Mouse (Mus musculus) ovary, postnatal 36 days (tissue): ENCODE measurements at regions not wholly inside any gene's neighbourhood (a gene's known extent, or its start where the extent isn't known, plus 50 kb on each side); places are given as distances from the start of the nearest gene placed in this dataset.

Experiments used
- DNase-seq: peaks from one replicate; pipeline ENCODE4 v3.0.0; 2022; ENCODE audit warnings: low spot score, mixed read lengths

DNA sequence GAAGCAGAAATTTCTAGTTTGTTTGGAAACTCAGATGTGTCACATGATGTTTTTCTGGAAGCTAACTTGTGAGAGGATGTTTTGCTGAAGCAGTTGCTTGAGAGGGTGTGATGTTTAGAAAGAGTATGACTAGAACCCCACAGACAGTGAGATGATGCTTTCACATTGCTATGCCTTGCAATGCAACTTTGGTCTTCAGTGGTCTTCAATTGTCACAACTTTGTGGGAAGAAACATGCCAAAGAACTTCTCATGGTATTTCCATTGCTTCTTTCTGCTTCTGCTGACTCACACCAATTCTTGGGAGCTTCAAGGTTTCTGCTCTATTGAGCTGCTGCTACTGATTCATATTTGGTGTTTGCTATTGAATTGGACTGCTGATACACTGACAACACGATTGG, 365.3 kb upstream of the Tmem229a start:
- DNase-seq = no peak

GRCm38 (mm10) chr6:25320291-25320844, 364.3 kb upstream of the Tmem229a start:
- no peak for DNase-seq

- no peak for DNase-seq
Observed at GRCm38 (mm10) chr6:25307471-25307870, 351.4 kb upstream of the Tmem229a start.

- no peak for DNase-seq
Observed at GRCm38 (mm10) chr6:25304844-25305504, 348.9 kb upstream of the Tmem229a start.

DNA sequence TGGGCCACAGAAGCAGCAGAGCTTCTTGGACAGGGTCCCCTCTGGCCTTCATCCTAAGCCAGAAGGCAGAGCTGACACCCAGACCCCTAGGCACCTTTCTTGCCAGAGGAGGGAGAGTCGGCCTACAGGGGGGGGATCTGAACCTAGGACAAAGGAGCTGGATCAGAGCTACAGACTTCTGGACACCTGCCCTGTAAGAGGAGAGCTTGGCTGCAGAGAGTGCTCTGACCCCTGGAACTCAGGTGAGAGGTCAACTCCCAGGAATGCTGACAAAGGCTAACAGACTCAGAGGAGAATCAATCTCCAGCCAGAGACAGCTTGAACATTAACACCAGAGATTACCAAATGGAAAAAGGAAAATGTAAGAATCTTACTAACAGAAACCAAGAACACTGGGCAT, 335.5 kb upstream of the Tmem229a start:
- no peak for DNase-seq

GRCm38 (mm10) chr6:25287591-25287990, 331.5 kb upstream of the Tmem229a start:
- DNase-seq = no peak

DNA sequence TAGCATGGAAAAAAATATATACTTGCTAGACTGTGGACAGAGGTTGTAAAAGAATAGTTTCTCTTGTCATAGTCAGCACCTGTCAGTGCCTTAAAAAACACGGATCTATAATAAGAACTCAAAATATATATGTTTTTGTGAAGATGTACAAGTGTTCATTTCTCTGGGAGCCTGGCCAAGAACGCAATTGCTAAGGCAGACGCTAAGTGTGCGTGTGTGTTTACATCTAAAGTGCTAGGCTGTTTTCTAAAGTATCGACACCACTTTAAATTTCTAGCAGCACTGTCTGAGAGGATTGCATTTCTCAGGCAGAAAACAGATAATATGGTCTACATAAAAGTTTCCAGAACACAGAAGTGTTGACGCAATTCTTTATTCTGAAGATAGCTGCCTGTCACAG, 330.2 kb upstream of the Tmem229a start:
- DNase-seq = no peak

- DNase-seq = no peak
Observed at GRCm38 (mm10) chr6:25278509-25278908, 322.4 kb upstream of the Tmem229a start.

DNA sequence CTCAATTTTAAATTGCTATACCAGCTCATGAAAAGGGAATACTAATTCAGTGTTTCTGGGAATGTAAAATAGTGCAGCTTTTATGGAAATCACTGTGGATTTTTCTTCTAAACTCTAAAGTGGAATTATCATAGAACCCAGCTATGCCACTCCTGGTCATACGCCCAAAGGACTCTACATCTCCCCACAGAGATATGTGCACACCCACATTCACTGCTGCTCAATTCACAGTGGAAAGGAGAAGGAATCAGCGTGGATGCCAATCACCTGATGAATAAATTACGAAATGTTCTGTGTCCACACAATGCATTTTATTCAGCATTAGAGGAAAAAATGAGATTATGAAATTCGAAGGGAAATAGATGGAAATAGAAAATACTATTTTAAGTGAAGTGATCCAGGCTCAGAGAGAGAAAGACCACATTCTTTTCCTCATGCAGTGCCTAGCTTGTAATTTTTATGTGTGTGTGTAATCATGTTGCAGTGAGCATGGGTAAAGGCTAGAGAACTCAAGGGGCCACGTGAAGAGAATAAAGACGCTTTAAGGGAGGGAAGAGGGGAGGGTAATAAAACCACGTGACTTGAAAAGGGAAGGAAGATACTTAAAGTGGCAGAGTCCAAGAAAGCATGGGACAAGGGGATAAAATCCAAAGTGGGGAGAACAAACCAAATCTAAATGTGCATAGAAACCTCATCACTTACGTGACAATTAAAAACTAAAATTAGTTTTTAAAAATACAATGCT, 321.8 kb upstream of the Tmem229a start:
- DNase-seq = no peak

DNA sequence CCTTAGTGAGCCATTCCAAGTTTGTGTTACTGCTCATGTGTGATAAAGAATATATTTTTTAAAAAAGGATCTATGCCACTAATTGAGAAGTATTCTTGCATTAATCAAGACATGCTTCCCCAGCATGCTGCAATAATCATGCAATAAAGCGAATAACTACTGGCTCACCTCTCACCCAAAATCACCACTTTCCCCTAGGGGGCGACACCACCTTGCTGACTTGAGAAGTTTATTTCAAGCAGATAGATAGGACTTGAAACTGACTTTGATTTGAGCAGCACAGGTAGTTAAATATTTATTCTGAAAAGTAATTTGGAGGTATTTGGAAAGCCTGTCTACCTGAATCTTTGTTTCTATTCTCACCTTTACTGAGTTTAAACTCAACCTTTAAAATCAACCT, 320.1 kb upstream of the Tmem229a start:
- peak; percentile 43 for DNase-seq

GRCm38 (mm10) chr6:25260559-25260958, 304.5 kb upstream of the Tmem229a start:
- DNase-seq = no peak

GRCm38 (mm10) chr6:25255762-25256161, 299.7 kb upstream of the Tmem229a start:
- no peak for DNase-seq

DNA sequence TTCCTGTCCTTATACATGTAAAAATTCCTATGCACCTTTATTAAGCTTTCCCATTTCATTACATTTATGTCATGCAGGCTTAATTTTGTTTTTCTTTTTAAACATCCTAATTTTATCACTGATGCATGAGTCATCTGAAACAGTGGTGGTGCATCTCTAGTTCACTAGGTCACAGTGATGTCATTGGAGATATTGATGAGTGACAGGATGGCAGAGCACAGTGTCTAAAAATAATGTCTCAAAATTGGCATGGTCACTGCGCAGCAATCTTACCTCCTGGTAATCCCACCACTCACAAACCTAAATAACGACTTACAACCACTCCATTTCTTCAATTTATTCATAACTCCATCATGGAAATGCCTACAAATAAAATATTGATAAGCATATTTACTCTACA, 280.9 kb upstream of the Tmem229a start:
- no peak for DNase-seq

- no peak for DNase-seq
Observed at GRCm38 (mm10) chr6:25236616-25237015, 280.5 kb upstream of the Tmem229a start.
